Mouse (Mus musculus) hindbrain, embryonic 15.5 days (tissue): ENCODE measurements around the gene Smbd1. TPM values are rescaled to one million over a fixed set of nuclear protein-coding genes. Genes with fewer than 3 reads are reported as not detected.

Source experiments
- ATAC-seq: fragments of 200-750 bp; cut with Nextera tagmentation; 2 replicates; pipeline ENCODE4 v1.8.0; 2017; ENCODE audit warnings: low read depth, moderate number of reproducible peaks, moderate TSS enrichment; ENCODE audit not compliant: low FRiP score
- H3K27ac ChIP-seq: fragments of 300-500 bp; sonication (generic); replicated peaks from 2 replicates; pipeline ENCODE4 v1.5.1; 2015; ENCODE audit warnings: mild to moderate bottlenecking, inconsistent platforms
- H3K27me3 ChIP-seq: fragments of 300-500 bp; sonication (generic); 2 replicates; pipeline ENCODE4 v1.6.1; 2015; ENCODE audit warnings: control low read depth, inconsistent platforms
- H3K36me3 ChIP-seq: fragments of 300-500 bp; sonication (generic); 2 replicates; pipeline ENCODE4 v1.6.1; 2015; ENCODE audit warnings: control low read depth, inconsistent platforms
- H3K4me1 ChIP-seq: fragments of 300-500 bp; sonication (generic); replicated peaks from 2 replicates; pipeline ENCODE4 v1.6.1; 2015; ENCODE audit warnings: control low read depth, inconsistent platforms
- H3K4me2 ChIP-seq: fragments of 300-500 bp; sonication (generic); 2 replicates; pipeline ENCODE4 v1.6.1; 2015; ENCODE audit warnings: moderate library complexity, mild to moderate bottlenecking, inconsistent platforms
- H3K4me3 ChIP-seq: fragments of 300-500 bp; sonication (generic); 2 replicates; pipeline ENCODE4 v1.5.1; 2015; ENCODE audit warnings: mild to moderate bottlenecking, inconsistent platforms
- H3K9ac ChIP-seq: fragments of 300-500 bp; sonication (generic); 2 replicates; pipeline ENCODE4 v1.6.1; 2015; ENCODE audit warnings: inconsistent platforms
- H3K9me3 ChIP-seq: fragments of 300-500 bp; sonication (generic); 2 replicates; pipeline ENCODE4 v1.6.1; 2016; ENCODE audit warnings: control low read depth, inconsistent platforms
- WGBS: fragments of 180-500 bp; shearing (Covaris S2); methylation state at CpG from one replicate; pipeline ENCODE4 v1.1.7; 2015; 5-methylcytosine and 5-hydroxymethylcytosine counted together
- polyA plus RNA-seq: library from polyadenylated mRNA; unstranded; fragments of >200 nt; fragmentation: Nextera tagmentation; extraction: Ambion mirVana; gene quantifications from 2 replicates; pipeline ENCODE4 v1.2.1, GENCODE M21; 2015

Smbd1 gene
- polyA plus RNA-seq, 1 experiment from 2014 or later, result not detected

GRCm38 (mm10) chr16:32825380-32825779 is 15.1 kb upstream of the Smbd1 start:
- ATAC-seq, result no peak
- H3K9ac ChIP-seq, result no peak overlapping the region
- H3K4me3 ChIP-seq, result no peak overlapping the region
- H3K27me3 ChIP-seq, result no peaks in the 10 kb centered on the region
- 86% methylated on average over 12 of the region's 12 CpGs for WGBS
- H3K4me1 ChIP-seq, result no peaks in the 10 kb centered on the region
- no peak overlapping the region for H3K27ac ChIP-seq
- no peak overlapping the region for H3K4me2 ChIP-seq
- H3K9me3 ChIP-seq, result no peaks in the 10 kb centered on the region
- H3K36me3 ChIP-seq, result peaks cover 69% of the 10 kb centered on the region

GRCm38 (mm10) chr16:32824061-32824460 is 13.8 kb upstream of the Smbd1 start:
- no peak for ATAC-seq
- Histone ChIP-seq H3K27me3 (no peaks in the 10 kb centered on the region), H3K4me1 (no peaks in the 10 kb centered on the region), H3K36me3 (peaks cover 62% of the 10 kb centered on the region), H3K27ac (no peak overlapping the region), H3K9ac (no peak overlapping the region), H3K4me3 (no peak overlapping the region), H3K4me2 (no peak overlapping the region), H3K9me3 (no peaks in the 10 kb centered on the region)
- WGBS, result 96% methylated on average over 13 of the region's 13 CpGs

- WGBS, result 93% methylated on average over 8 of the region's 8 CpGs
- no peaks in the 10 kb centered on the region for H3K4me1 ChIP-seq
- H3K9ac ChIP-seq, result no peak overlapping the region
- H3K9me3 ChIP-seq, result no peaks in the 10 kb centered on the region
- no peak overlapping the region for H3K27ac ChIP-seq
- no peak overlapping the region for H3K4me3 ChIP-seq
- no peaks in the 10 kb centered on the region for H3K27me3 ChIP-seq
- no peak for ATAC-seq
- H3K4me2 ChIP-seq, result no peak overlapping the region
- peaks cover 60% of the 10 kb centered on the region for H3K36me3 ChIP-seq
These were observed 13.2 kb upstream of the Smbd1 start for GRCm38 (mm10) chr16:32823487-32823886.

GRCm38 (mm10) chr16:32822881-32823280 is 12.6 kb upstream of the Smbd1 start:
- H3K4me1 ChIP-seq, result no peaks in the 10 kb centered on the region
- 86% methylated on average over 5 of the region's 5 CpGs for WGBS
- no peak overlapping the region for H3K9ac ChIP-seq
- H3K4me3 ChIP-seq, result no peak overlapping the region
- ATAC-seq, result no peak
- no peak overlapping the region for H3K4me2 ChIP-seq
- no peak overlapping the region for H3K27ac ChIP-seq
- H3K9me3 ChIP-seq, result no peaks in the 10 kb centered on the region
- H3K36me3 ChIP-seq, result peaks cover 56% of the 10 kb centered on the region
- no peaks in the 10 kb centered on the region for H3K27me3 ChIP-seq

- whole genome bisulfite sequencing, result 88% methylated on average over 6 of the region's 6 CpGs
- no peak for ATAC-seq
- H3K27me3 ChIP-seq, result no peaks in the 10 kb centered on the region
- no peaks in the 10 kb centered on the region for H3K4me1 ChIP-seq
- no peaks in the 10 kb centered on the region for H3K9me3 ChIP-seq
- no peak overlapping the region for H3K27ac ChIP-seq
- peaks cover 51% of the 10 kb centered on the region for H3K36me3 ChIP-seq
- no peak overlapping the region for H3K9ac ChIP-seq
- no peak overlapping the region for H3K4me3 ChIP-seq
- H3K4me2 ChIP-seq, result no peak overlapping the region
These were observed 12.2 kb upstream of the Smbd1 start for GRCm38 (mm10) chr16:32822450-32822827.

- ATAC-seq, result no peak
- H3K4me3 ChIP-seq, result no peak overlapping the region
- no peak overlapping the region for H3K9ac ChIP-seq
- H3K4me2 ChIP-seq, result no peak overlapping the region
- WGBS, result 77% methylated on average over 10 of the region's 10 CpGs
- no peaks in the 10 kb centered on the region for H3K9me3 ChIP-seq
- peaks cover 50% of the 10 kb centered on the region for H3K36me3 ChIP-seq
- no peak overlapping the region for H3K27ac ChIP-seq
- no peaks in the 10 kb centered on the region for H3K27me3 ChIP-seq
- no peaks in the 10 kb centered on the region for H3K4me1 ChIP-seq
These were observed 11.6 kb upstream of the Smbd1 start for GRCm38 (mm10) chr16:32821772-32822449.

- Histone ChIP-seq H3K4me3 (no peak overlapping the region), H3K36me3 (peaks cover 19% of the 10 kb centered on the region), H3K9ac (no peak overlapping the region), H3K4me1 (peaks cover 4% of the 10 kb centered on the region), H3K9me3 (no peaks in the 10 kb centered on the region), H3K27ac (no peak overlapping the region), H3K27me3 (no peaks in the 10 kb centered on the region), H3K4me2 (no peak overlapping the region)
- WGBS, result 92% methylated on average over 5 of the region's 5 CpGs
- ATAC-seq, result no peak
These were observed 8.2 kb upstream of the Smbd1 start for GRCm38 (mm10) chr16:32818441-32818840.

GRCm38 (mm10) chr16:32818036-32818435 is 7.8 kb upstream of the Smbd1 start:
- Histone ChIP-seq H3K9me3 (no peaks in the 10 kb centered on the region), H3K9ac (no peak overlapping the region), H3K4me3 (no peak overlapping the region), H3K27ac (no peak overlapping the region), H3K36me3 (peaks cover 15% of the 10 kb centered on the region), H3K4me1 (peaks cover 4% of the 10 kb centered on the region), H3K4me2 (no peak overlapping the region), H3K27me3 (no peaks in the 10 kb centered on the region)
- 85% methylated on average over 4 of the region's 4 CpGs for WGBS
- ATAC-seq, result no peak

GRCm38 (mm10) chr16:32815160-32815605 is 4.9 kb upstream of the Smbd1 start:
- Histone ChIP-seq H3K4me3 (peak overlapping the region; percentile 32), H3K27me3 (no peaks in the 10 kb centered on the region), H3K9me3 (no peaks in the 10 kb centered on the region), H3K27ac (no peak overlapping the region), H3K9ac (no peak overlapping the region), H3K4me1 (peaks cover 4% of the 10 kb centered on the region), H3K36me3 (no peaks in the 10 kb centered on the region), H3K4me2 (peak overlapping the region; percentile 56)
- 13% methylated on average over 6 of the region's 6 CpGs for WGBS
- ATAC-seq, result 0 out of 2 replicates have a peak, but pooled peaks have one; percentile 49

GRCm38 (mm10) chr16:32814539-32814938 is 4.3 kb upstream of the Smbd1 start:
- WGBS, result 30% methylated on average over 14 of the region's 14 CpGs
- H3K27me3 ChIP-seq, result no peaks in the 10 kb centered on the region
- no peaks in the 10 kb centered on the region for H3K36me3 ChIP-seq
- peak overlapping the region; percentile 56 for H3K4me2 ChIP-seq
- peak overlapping the region; percentile 32 for H3K4me3 ChIP-seq
- ATAC-seq, result 0 out of 2 replicates have a peak, but pooled peaks have one; percentile 13
- no peak overlapping the region for H3K9ac ChIP-seq
- no peaks in the 10 kb centered on the region for H3K9me3 ChIP-seq
- peaks cover 4% of the 10 kb centered on the region for H3K4me1 ChIP-seq
- H3K27ac ChIP-seq, result no peak overlapping the region

GRCm38 (mm10) chr16:32813771-32814170 is 3.5 kb upstream of the Smbd1 start:
- no peak overlapping the region for H3K4me3 ChIP-seq
- no peak overlapping the region for H3K9ac ChIP-seq
- H3K27me3 ChIP-seq, result no peaks in the 10 kb centered on the region
- ATAC-seq, result no peak
- H3K36me3 ChIP-seq, result no peaks in the 10 kb centered on the region
- no peak overlapping the region for H3K4me2 ChIP-seq
- WGBS, result 68% methylated on average over 3 of the region's 3 CpGs
- H3K27ac ChIP-seq, result no peak overlapping the region
- no peaks in the 10 kb centered on the region for H3K9me3 ChIP-seq
- peaks cover 4% of the 10 kb centered on the region for H3K4me1 ChIP-seq

- Histone ChIP-seq H3K4me3 (no peak overlapping the region), H3K9me3 (no peaks in the 10 kb centered on the region), H3K4me2 (peak overlapping the region; percentile 38), H3K27ac (no peak overlapping the region), H3K36me3 (no peaks in the 10 kb centered on the region), H3K4me1 (peaks cover 4% of the 10 kb centered on the region), H3K9ac (no peak overlapping the region), H3K27me3 (no peaks in the 10 kb centered on the region)
- ATAC-seq, result no peak
- WGBS, result 50% methylated on average over 9 of the region's 9 CpGs
These were observed 3.1 kb upstream of the Smbd1 start for GRCm38 (mm10) chr16:32813362-32813761.

- 0 out of 2 replicates have a peak, but pooled peaks have one; percentile 11 for ATAC-seq
- Histone ChIP-seq H3K27me3 (no peaks in the 10 kb centered on the region), H3K9ac (no peak overlapping the region), H3K4me3 (no peak overlapping the region), H3K4me2 (peak overlapping the region; percentile 38), H3K27ac (no peak overlapping the region), H3K9me3 (no peaks in the 10 kb centered on the region), H3K4me1 (peaks cover 4% of the 10 kb centered on the region), H3K36me3 (no peaks in the 10 kb centered on the region)
- 2% methylated on average over 9 of the region's 9 CpGs for WGBS
These were observed 2.6 kb upstream of the Smbd1 start for GRCm38 (mm10) chr16:32812888-32813361.
